Mouse (Mus musculus) liver, adult 2 months (tissue): ENCODE measurements around the gene Mitf. TPM values are rescaled to one million over a fixed set of nuclear protein-coding genes. Genes with fewer than 3 reads are reported as not detected.

Experiments
- DNase-seq: peaks from one replicate; pipeline ENCODE4 v3.0.0-alpha.2; 2011; ENCODE audit warnings: low read depth, low spot score; ENCODE audit errors: extremely low read depth
- H3K27ac ChIP-seq: fragments of 200-500 bp; replicated peaks from 2 replicates; pipeline ENCODE4 v1.5.1; 2012; ENCODE audit warnings: low read depth, mild to moderate bottlenecking, control low read depth, inconsistent platforms, low read length; ENCODE audit not compliant: insufficient read depth
- H3K27me3 ChIP-seq: fragments of 200-500 bp; 2 replicates; pipeline ENCODE4 v1.6.1; 2012; ENCODE audit warnings: mild to moderate bottlenecking, moderate library complexity, low read length, inconsistent platforms; ENCODE audit not compliant: control insufficient read depth, insufficient read depth
- H3K36me3 ChIP-seq: fragments of 200-500 bp; 2 replicates; pipeline ENCODE4 v1.6.1; 2012; ENCODE audit warnings: low read length, inconsistent platforms; ENCODE audit not compliant: control insufficient read depth, insufficient read depth
- H3K4me1 ChIP-seq: fragments of 200-500 bp; 2 replicates; pipeline ENCODE4 v1.6.1; 2011; ENCODE audit warnings: low read length; ENCODE audit not compliant: control insufficient read depth, insufficient read depth
- H3K4me3 ChIP-seq: fragments of 200-500 bp; 2 replicates; pipeline ENCODE4 v1.5.1; 2011; ENCODE audit warnings: low read depth, mild to moderate bottlenecking, control low read depth, low read length, moderate library complexity; ENCODE audit not compliant: insufficient read depth
- H3K79me2 ChIP-seq: fragments of 200-500 bp; 2 replicates; pipeline ENCODE4 v1.6.1; 2012; ENCODE audit warnings: inconsistent platforms, mild to moderate bottlenecking, low read length, moderate library complexity; ENCODE audit not compliant: control insufficient read depth, insufficient read depth
- H3K9ac ChIP-seq: fragments of 200-500 bp; 2 replicates; pipeline ENCODE4 v1.6.1; 2012; ENCODE audit warnings: low read depth, mild to moderate bottlenecking, control low read depth, inconsistent platforms, low read length
- CTCF ChIP-seq: fragments of 200-500 bp; IDR thresholded peaks from 2 replicates; pipeline ENCODE4 v1.5.1; 2011; ENCODE audit warnings: low read depth, low read length, control low read depth
- POLR2A ChIP-seq: fragments of 200-500 bp; IDR thresholded peaks from 2 replicates; pipeline ENCODE4 v1.6.1; 2011; ENCODE audit warnings: low read length, control low read depth; ENCODE audit not compliant: insufficient read depth; ENCODE audit errors: extremely low read depth
- WGBS: fragments of 180-500 bp; shearing (Covaris S2); methylation state at CpG from one replicate; pipeline ENCODE4 v1.1.7; 2018; 5-methylcytosine and 5-hydroxymethylcytosine counted together
- polyA plus RNA-seq: library from polyadenylated mRNA; depleted of rRNA; stranded (reverse); fragments of >200 nt; gene quantifications from 2 replicates; pipeline ENCODE4 v1.2.3, GENCODE M21; 2012
- total RNA-seq: library from RNA; depleted of rRNA; stranded (reverse); fragments of >200 nt; gene quantifications from 2 replicates; pipeline ENCODE4 v1.2.3, GENCODE M21; 2014

The Mitf gene
- total and polyA plus RNA-seq, 2 experiments: 1.5 to 2.1 TPM

DNA sequence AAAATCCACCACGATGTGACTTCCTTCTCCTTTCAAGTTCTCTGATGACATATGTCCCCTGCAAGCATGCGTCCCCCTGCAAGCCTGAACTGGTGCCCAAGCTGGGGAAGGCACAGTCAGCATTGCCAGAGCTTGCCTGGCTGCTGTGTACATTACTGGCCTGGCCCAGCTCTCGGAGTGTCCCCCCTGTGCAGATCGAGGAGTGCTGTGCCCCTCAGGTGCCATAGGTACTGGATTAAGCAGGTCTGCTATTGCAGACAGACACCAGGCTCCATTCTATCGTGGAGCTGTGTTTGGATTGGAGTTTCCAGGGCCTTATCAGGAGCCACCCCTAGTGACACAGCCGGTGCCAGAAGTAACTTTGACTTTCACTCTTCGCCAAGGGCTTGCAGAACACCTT lies 122.6 kb downstream of the Mitf start:
- DNase-seq: no peak
- no peaks in the 10 kb centered on the region for H3K4me1 ChIP-seq
- H3K79me2 ChIP-seq: no peaks in the 10 kb centered on the region
- no peaks in the 10 kb centered on the region for H3K36me3 ChIP-seq
- WGBS: 52% methylated on average over 7 of the region's 7 CpGs
- no peak overlapping the region for H3K4me3 ChIP-seq
- H3K27me3 ChIP-seq: no peaks in the 10 kb centered on the region
- H3K9ac ChIP-seq: no peak overlapping the region
- no peak for TF ChIP-seq POLR2A
- TF ChIP-seq CTCF: no peak
- no peak overlapping the region for H3K27ac ChIP-seq

DNA sequence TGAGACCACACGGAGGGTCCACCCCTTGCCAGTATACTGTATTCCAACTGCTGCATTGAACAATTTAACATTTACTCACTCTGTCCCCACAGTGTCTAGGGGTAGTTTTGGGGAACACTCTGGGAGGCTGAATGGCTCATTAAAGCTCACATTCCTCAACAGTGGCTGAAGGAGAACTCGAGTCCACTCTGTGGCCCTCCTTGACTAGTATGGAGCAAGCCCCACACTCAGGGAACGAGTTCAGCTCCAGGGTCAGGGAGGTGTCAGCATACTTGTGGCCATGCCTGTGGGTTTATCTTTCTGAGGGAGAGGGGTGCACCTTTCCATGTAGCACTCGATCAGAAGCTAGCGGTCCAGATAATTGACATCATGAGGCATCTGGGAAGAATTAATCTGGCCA lies 130.3 kb downstream of the Mitf start:
- H3K4me3 ChIP-seq: no peak overlapping the region
- H3K79me2 ChIP-seq: no peaks in the 10 kb centered on the region
- no peaks in the 10 kb centered on the region for H3K4me1 ChIP-seq
- no peaks in the 10 kb centered on the region for H3K27me3 ChIP-seq
- H3K9ac ChIP-seq: no peak overlapping the region
- H3K27ac ChIP-seq: no peak overlapping the region
- 86% methylated on average over 5 of the region's 5 CpGs for WGBS
- TF ChIP-seq POLR2A: no peak
- no peak for TF ChIP-seq CTCF
- H3K36me3 ChIP-seq: no peaks in the 10 kb centered on the region
- DNase-seq: no peak

- Histone ChIP-seq H3K27ac (no peak overlapping the region), H3K9ac (no peak overlapping the region), H3K36me3 (peaks cover under 1% of the 10 kb centered on the region; the same call in 1 of the 2 replicates), H3K4me3 (no peak overlapping the region), H3K4me1 (no peaks in the 10 kb centered on the region), H3K79me2 (no peaks in the 10 kb centered on the region), H3K27me3 (no peaks in the 10 kb centered on the region)
- no peak for DNase-seq
- TF ChIP-seq POLR2A (no peak), CTCF (no peak)
- 87% methylated on average over 11 of the region's 11 CpGs for WGBS
Observed at GRCm38 (mm10) chr6:97937897-97938614, 131.2 kb downstream of the Mitf start.

- Histone ChIP-seq H3K79me2 (no peaks in the 10 kb centered on the region), H3K4me1 (no peaks in the 10 kb centered on the region), H3K4me3 (no peak overlapping the region), H3K9ac (no peak overlapping the region), H3K27ac (no peak overlapping the region), H3K27me3 (no peaks in the 10 kb centered on the region), H3K36me3 (peaks cover 2% of the 10 kb centered on the region; the same call in 1 of the 2 replicates)
- no peak for TF ChIP-seq POLR2A
- no peak for TF ChIP-seq CTCF
- no peak for DNase-seq
- 95% methylated on average over 12 of the region's 12 CpGs for WGBS
Observed at GRCm38 (mm10) chr6:97940916-97941315, 134.1 kb downstream of the Mitf start.

- H3K36me3 ChIP-seq: peaks cover 4% of the 10 kb centered on the region; the same call in 1 of the 2 replicates
- DNase-seq: no peak
- no peaks in the 10 kb centered on the region for H3K79me2 ChIP-seq
- H3K27me3 ChIP-seq: no peaks in the 10 kb centered on the region
- no peak overlapping the region for H3K4me3 ChIP-seq
- no peaks in the 10 kb centered on the region for H3K4me1 ChIP-seq
- H3K9ac ChIP-seq: no peak overlapping the region
- WGBS: 93% methylated on average over 13 of the region's 13 CpGs
- H3K27ac ChIP-seq: no peak overlapping the region
- TF ChIP-seq POLR2A: no peak
- no peak for TF ChIP-seq CTCF
Observed at GRCm38 (mm10) chr6:97950033-97950881, 143.4 kb downstream of the Mitf start.
